Mouse (Mus musculus): Measurements from ENCODE around the gene Olfr545. TPM values are rescaled to one million over a fixed set of nuclear protein-coding genes. Genes with fewer than 3 reads are reported as not detected.

The Olfr545 gene
- polyA plus RNA-seq (2015; fragmentation: Nextera tagmentation; extraction: Ambion mirVana): 0.09 and 0.16 TPM in 2 replicates

DNA sequence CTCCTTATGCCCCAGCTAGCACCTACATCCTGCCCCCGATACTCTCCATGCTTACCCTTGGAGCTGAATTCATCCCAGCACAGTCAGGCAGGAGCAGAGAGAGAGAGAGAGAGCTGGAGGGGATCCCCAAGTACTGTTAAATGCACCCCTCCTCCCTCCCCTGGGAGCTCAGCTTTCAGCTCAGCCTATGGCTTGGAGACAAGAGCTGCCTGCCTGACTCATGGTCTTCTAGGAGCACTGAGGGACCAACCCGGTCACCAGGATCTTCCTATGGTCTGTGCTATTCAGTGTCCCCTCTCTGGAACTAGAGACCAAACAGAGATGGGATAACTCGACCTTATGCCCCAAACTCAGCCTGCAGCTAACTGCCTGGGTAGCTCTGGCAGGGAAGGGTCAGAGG is at the start of gene Olfr545:
Gene Olfr545, minus strand, starts transcription at position 101 of the 400 bp plus-strand sequence.
- H3K9ac ChIP-seq: no peak within 1 kb of the TSS
- no peak within 1 kb of the TSS for H3K4me2 ChIP-seq
- no peak within 1 kb of the TSS for H3K27ac ChIP-seq
- WGBS: 68% methylated on average over 3 of the region's 3 CpGs
- H3K9me3 ChIP-seq (replicated peaks): no peaks in the 10 kb centered on the region
- no peaks in the 10 kb centered on the region for H3K27me3 ChIP-seq
- no peak for ATAC-seq (replicated peaks; ENCODE audit: low FRiP score)
- no peaks in the 10 kb centered on the region for H3K4me1 ChIP-seq
- H3K4me3 ChIP-seq (replicated peaks): no peak within 1 kb of the TSS
- H3K36me3 ChIP-seq: no peaks in the 10 kb centered on the region

DNA sequence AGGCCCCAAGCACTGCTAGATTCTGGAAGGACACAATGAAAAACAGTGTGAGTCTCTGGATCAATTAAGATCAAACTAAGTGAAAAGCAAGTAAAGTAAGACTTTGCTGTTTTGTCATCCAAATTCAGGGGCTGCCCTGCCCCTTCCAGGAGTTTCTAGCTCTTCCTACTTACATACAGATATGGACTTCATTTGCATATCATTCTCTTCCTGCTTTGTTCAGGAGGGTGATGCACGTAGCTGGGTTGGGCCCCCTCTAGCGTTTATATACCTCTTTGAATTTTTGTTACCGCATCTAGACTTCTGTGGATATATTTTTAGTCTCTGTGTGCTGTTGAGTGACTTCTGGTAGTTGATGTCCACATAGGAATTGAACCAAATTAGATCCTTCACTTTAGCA is 41.9 kb upstream of the Olfr545 start:
- Histone ChIP-seq H3K27me3 (no peaks in the 10 kb centered on the region), H3K9me3 (replicated peaks) (no peaks in the 10 kb centered on the region), H3K36me3 (no peaks in the 10 kb centered on the region), H3K27ac (no peak overlapping the region), H3K4me3 (replicated peaks) (no peak overlapping the region), H3K4me2 (no peak overlapping the region), H3K4me1 (no peaks in the 10 kb centered on the region), H3K9ac (no peak overlapping the region)
- no peak for ATAC-seq (replicated peaks; ENCODE audit: low FRiP score)
- 51% methylated on average over 3 of the region's 3 CpGs for WGBS

DNA sequence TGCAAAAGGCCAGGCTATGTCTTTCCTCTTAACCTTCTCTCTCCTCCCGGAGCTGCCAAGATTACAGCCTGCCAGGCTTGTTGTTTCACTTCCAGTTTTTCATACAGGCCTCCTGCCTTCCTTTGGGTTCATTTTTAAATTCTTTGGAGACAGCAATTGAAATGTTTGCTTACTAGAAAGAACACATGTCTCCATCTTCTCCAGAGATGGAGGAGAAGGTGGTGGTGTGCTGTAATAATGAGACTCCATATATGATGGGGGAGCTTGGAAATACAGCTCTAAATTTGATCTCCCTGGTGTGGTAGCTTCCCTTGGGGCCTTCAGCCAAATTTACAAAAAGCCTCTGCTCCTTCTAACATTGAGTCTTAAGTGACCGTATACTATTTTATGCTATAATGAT is 41.2 kb upstream of the Olfr545 start, which contains the start of gene Olfr548-ps1:
Gene Olfr548-ps1, plus strand, starts transcription at position 301 of the 400 bp plus-strand sequence.
- no peaks in the 10 kb centered on the region for H3K36me3 ChIP-seq
- H3K27ac ChIP-seq: no peak within 1 kb of the TSS
- no peaks in the 10 kb centered on the region for H3K27me3 ChIP-seq
- no peak for ATAC-seq (replicated peaks; ENCODE audit: low FRiP score)
- no peak within 1 kb of the TSS for H3K4me3 ChIP-seq (replicated peaks)
- H3K9me3 ChIP-seq (replicated peaks): no peaks in the 10 kb centered on the region
- WGBS: 87% methylated on average over 2 of the region's 2 CpGs
- no peaks in the 10 kb centered on the region for H3K4me1 ChIP-seq
- no peak within 1 kb of the TSS for H3K9ac ChIP-seq
- no peak within 1 kb of the TSS for H3K4me2 ChIP-seq

DNA sequence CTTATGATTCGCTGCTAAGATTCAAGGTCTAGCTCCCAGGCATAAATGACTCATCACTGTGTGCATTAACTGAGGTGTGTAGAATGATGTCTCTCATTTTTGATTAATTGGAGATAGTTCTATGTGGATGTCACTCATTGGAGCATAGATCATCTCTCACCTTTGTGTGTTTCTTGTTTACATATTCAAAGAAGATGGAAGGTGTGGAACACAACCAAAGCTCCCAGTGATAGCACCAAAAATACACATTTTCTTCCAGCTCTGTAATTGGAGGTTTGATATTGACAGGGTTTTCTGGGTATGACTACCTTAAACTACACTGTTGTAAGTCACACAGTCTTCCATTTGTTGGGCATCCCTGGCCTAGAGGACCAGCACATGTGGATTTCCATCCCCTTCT is 35.1 kb upstream of the Olfr545 start, which contains the start of gene Olfr547:
Gene Olfr547, plus strand, starts transcription at position 301 of the 400 bp plus-strand sequence.
- no peak within 1 kb of the TSS for H3K4me3 ChIP-seq (replicated peaks)
- no peaks in the 10 kb centered on the region for H3K36me3 ChIP-seq
- no peak within 1 kb of the TSS for H3K27ac ChIP-seq
- no peak within 1 kb of the TSS for H3K9ac ChIP-seq
- no peaks in the 10 kb centered on the region for H3K27me3 ChIP-seq
- no peak for ATAC-seq (replicated peaks; ENCODE audit: low FRiP score)
- 85% methylated on average over 1 of the region's 1 CpGs for WGBS
- H3K4me1 ChIP-seq: no peaks in the 10 kb centered on the region
- H3K4me2 ChIP-seq: no peak within 1 kb of the TSS
- no peaks in the 10 kb centered on the region for H3K9me3 ChIP-seq (replicated peaks)

DNA sequence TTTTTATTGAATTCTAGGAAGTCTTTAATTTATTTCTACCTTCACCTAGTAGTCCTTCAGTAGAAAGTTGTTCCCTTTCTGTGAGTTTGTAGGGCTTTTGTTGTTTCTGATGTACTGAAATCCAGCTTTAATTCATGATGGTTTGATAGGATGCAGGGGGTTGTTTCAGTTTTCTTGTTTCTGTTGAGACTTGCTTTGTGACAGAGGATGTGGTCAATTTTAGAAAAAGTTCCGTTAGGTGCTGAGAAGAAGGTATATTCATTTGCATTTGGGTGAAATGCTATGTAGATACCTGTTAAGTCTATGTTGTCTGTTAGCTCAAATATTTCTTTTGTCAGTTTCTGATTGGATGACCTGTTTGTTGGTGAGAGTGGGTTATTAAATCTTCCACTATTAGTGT is 29.7 kb upstream of the Olfr545 start:
- Histone ChIP-seq H3K4me1 (no peaks in the 10 kb centered on the region), H3K9me3 (replicated peaks) (no peaks in the 10 kb centered on the region), H3K4me2 (no peak overlapping the region), H3K36me3 (no peaks in the 10 kb centered on the region), H3K9ac (no peak overlapping the region), H3K27me3 (no peaks in the 10 kb centered on the region), H3K27ac (no peak overlapping the region), H3K4me3 (replicated peaks) (no peak overlapping the region)
- WGBS: 82% methylated on average over 1 of the region's 1 CpGs
- ATAC-seq (replicated peaks; ENCODE audit: low FRiP score): no peak

DNA sequence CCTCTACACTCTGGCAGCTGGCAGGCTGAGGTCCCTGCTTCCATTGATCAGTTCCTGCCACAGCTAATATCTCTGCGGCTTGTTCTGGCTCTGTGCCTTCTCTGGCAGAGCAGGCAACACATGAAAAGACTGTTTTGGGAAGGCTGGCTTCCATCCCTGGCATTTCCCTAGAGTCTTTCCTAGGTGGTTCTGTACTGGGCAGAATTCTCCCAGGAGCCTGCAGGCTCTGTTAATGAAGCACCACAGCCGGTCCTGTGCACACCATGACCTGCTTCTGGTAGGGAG is 17.6 kb upstream of the Olfr545 start:
- Histone ChIP-seq H3K9ac (no peak overlapping the region), H3K4me2 (no peak overlapping the region), H3K4me3 (replicated peaks) (no peak overlapping the region), H3K27ac (no peak overlapping the region), H3K27me3 (peaks cover 12% of the 10 kb centered on the region), H3K36me3 (no peaks in the 10 kb centered on the region), H3K9me3 (replicated peaks) (no peaks in the 10 kb centered on the region), H3K4me1 (peaks cover 3% of the 10 kb centered on the region)
- no peak for ATAC-seq (replicated peaks; ENCODE audit: low FRiP score)
- WGBS: 87% methylated on average over 2 of the region's 2 CpGs

DNA sequence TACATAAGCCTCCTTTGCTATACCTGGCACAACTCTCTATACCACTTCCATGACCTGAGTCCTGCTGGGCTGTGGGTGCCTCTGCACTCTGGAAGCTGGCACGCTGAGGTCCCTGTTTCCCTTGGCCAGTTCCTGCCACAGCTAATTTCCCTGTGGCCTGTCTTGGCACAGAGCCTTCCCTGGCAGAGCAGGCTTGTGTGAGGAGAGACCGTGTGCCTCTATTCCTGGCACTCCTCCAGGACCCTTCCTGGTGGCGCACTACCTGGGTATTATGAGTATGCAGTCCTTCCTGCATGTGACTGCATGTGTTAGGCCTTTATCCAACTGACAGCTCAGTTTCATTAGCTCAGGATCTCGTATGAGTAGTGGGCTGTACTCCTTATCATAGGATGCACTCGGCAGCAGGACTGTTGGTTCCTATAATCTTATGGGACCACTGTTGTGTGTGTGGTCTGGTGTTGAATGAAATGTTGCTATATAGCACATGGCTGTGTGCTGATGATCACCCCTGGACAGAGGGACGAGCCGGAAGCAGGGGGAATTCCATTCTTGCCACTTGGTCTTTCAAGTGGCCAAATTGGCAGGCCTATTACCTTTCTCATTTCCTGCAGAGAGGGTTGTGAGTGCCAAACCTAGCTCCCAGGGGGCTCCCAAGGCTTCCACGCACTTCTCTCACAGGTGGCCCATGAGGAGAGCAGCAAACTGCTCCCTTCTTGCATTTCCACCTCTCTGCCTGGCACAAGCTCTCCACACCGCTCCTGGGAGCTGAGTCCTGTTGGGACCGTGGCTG is 17.1 kb upstream of the Olfr545 start:
- Histone ChIP-seq H3K36me3 (no peaks in the 10 kb centered on the region), H3K9me3 (replicated peaks) (no peaks in the 10 kb centered on the region), H3K4me1 (peaks cover 3% of the 10 kb centered on the region), H3K27me3 (peaks cover 17% of the 10 kb centered on the region), H3K9ac (no peak overlapping the region), H3K4me3 (replicated peaks) (no peak overlapping the region), H3K27ac (no peak overlapping the region), H3K4me2 (no peak overlapping the region)
- WGBS: 70% methylated on average over 10 of the region's 10 CpGs
- ATAC-seq (replicated peaks; ENCODE audit: low FRiP score): no peak

DNA sequence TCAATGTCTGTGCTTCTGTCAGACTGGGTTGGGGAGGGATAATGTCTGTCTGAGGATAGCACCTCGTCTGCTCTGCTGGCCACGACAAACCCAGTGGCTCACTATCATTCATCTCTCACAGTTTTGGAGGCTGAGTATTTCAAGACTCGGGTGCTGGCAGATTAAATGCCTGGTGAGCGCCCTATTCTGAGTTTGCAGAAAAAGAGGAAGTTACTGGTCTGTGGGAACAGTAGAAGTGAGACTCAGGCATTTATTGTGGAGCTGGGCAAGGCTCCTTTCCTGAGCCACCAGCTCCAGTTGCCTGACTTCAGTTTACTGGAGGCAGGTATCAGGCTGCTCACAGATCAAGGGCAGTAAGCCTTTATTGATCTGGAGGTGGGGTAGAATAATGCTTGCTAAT is 14.8 kb upstream of the Olfr545 start:
- 71% methylated on average over 4 of the region's 4 CpGs for WGBS
- peaks cover 17% of the 10 kb centered on the region for H3K27me3 ChIP-seq

DNA sequence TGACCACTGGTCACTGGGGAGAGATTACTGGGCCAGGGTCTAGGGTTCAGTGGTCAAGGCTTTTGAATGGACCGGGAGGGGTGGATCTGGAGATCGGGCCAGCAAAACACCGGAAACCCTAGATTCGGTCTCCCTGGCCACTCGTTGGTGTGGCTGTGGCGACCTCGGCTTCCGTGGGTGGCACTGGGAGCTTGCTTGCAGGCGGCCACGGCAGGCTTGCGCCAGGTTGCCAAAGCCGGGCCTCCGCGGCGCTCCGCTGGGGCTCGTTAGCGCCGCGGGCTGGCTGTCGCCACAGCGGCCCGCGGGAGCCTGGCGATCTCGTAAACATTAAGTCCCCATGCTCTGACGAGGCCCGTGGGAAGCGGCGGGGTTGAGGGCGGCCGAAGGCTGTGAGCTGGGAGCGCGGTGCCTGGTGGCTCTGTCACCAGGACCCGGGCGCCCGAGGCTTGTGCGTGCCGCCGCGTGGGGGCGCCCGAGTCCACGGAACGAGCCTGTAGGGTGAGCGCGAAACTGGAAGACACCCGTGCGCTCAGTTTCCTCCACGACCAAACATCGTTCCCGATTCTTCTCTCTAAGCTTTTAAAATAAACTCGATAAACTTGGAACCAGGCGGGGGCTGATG is 13.6 kb upstream of the Olfr545 start:
- no peaks in the 10 kb centered on the region for H3K9me3 ChIP-seq (replicated peaks)
- under 1% methylated on average over 54 of the region's 54 CpGs for WGBS

More for the DNA sequence above, 14.8 kb upstream of the Olfr545 start:
- Histone ChIP-seq H3K9me3 (replicated peaks) (no peaks in the 10 kb centered on the region), H3K36me3 (no peaks in the 10 kb centered on the region), H3K4me2 (no peak overlapping the region), H3K9ac (no peak overlapping the region), H3K4me1 (peaks cover 3% of the 10 kb centered on the region), H3K27ac (no peak overlapping the region), H3K4me3 (replicated peaks) (no peak overlapping the region)
- no peak for ATAC-seq (replicated peaks; ENCODE audit: low FRiP score)

DNA sequence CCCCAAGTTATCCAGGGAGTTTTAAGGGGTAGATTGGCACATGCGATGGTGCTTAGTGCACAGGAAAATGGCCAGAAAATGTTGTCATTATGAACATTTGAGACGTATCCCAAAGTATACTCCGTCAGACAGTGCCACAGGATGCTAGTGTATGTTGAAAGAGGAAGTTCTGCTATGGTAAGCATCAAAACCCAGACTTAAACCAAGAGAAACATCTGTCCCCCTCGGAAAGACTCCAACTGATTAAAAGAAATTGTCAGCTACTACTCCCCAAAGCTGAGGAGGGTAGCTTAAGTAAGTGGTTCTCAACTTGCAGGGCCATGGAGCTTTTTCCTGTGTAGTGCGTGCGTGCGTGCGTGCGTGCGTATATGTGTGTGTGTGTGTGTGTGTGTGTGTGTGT is 12.6 kb upstream of the Olfr545 start:
- H3K4me2 ChIP-seq: no peak overlapping the region
- 93% methylated on average over 10 of the region's 10 CpGs for WGBS
- ATAC-seq (replicated peaks; ENCODE audit: low FRiP score): no peak
- H3K27me3 ChIP-seq: peaks cover 17% of the 10 kb centered on the region
- H3K4me3 ChIP-seq (replicated peaks): no peak overlapping the region
- no peak overlapping the region for H3K27ac ChIP-seq
- no peaks in the 10 kb centered on the region for H3K9me3 ChIP-seq (replicated peaks)
- H3K4me1 ChIP-seq: peaks cover 3% of the 10 kb centered on the region
- H3K9ac ChIP-seq: no peak overlapping the region
- no peaks in the 10 kb centered on the region for H3K36me3 ChIP-seq

More for the DNA sequence above, 13.6 kb upstream of the Olfr545 start:
- Histone ChIP-seq H3K4me2 (peak overlapping the region; percentile 97), H3K27me3 (peaks cover 17% of the 10 kb centered on the region), H3K27ac (no peak overlapping the region), H3K36me3 (no peaks in the 10 kb centered on the region), H3K4me1 (peaks cover 3% of the 10 kb centered on the region), H3K9ac (peak overlapping the region; percentile 67), H3K4me3 (replicated peaks) (peak overlapping the region; percentile 55)
- ATAC-seq (replicated peaks; ENCODE audit: low FRiP score): peak; percentile 96

DNA sequence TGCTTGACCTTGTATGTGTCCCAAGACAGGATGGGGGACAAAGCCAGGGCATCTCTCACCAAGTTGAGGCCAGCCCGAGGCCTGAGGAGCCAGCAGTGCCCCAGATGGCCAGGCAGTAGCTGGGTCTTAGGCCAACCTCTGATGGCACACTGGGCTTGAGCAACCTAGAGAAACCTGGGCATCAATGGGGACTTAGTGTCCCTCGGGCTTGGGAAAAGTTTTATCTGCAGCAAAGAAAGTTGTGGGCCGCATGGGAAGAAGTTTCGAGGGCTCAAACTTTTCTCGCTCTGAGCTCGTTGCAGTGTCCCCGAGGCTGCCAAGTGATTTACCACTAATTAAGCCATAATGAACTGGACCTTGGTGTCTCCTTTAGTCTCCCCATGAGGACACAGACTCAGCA is 10.4 kb upstream of the Olfr545 start:
- whole genome bisulfite sequencing: 74% methylated on average over 7 of the region's 7 CpGs
- H3K9me3 ChIP-seq (replicated peaks): no peaks in the 10 kb centered on the region
- no peaks in the 10 kb centered on the region for H3K36me3 ChIP-seq
- H3K9ac ChIP-seq: no peak overlapping the region
- H3K4me3 ChIP-seq (replicated peaks): no peak overlapping the region
- peaks cover 3% of the 10 kb centered on the region for H3K4me1 ChIP-seq
- no peak overlapping the region for H3K4me2 ChIP-seq
- peaks cover 17% of the 10 kb centered on the region for H3K27me3 ChIP-seq
- H3K27ac ChIP-seq: no peak overlapping the region
- no peak for ATAC-seq (replicated peaks; ENCODE audit: low FRiP score)

DNA sequence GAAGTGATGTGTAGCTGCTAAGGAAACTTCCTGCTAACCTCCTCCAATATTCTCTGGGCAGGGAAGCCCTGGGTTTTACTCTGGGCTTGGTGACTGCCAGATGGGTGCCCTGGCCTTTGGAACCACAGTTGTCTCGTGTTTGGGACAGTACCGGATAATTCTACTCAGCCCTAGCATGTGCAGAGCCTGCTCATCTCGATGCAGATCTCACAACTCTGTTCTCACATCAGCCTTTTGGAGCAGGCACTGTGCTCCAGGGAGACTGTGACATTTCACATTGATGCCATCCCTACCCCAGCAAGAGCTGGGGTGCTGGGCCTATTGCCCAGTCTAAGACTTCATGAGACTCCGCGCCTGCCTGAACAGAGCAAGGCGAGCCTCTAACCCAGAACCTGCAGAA is 9.3 kb upstream of the Olfr545 start:
- no peak for ATAC-seq (replicated peaks; ENCODE audit: low FRiP score)
- Histone ChIP-seq H3K4me3 (replicated peaks) (no peak overlapping the region), H3K4me1 (peaks cover 3% of the 10 kb centered on the region), H3K9ac (no peak overlapping the region), H3K27ac (no peak overlapping the region), H3K27me3 (peaks cover 9% of the 10 kb centered on the region), H3K36me3 (no peaks in the 10 kb centered on the region), H3K9me3 (replicated peaks) (no peaks in the 10 kb centered on the region), H3K4me2 (no peak overlapping the region)
- 90% methylated on average over 6 of the region's 6 CpGs for WGBS
